Mouse (Mus musculus) heart, postnatal 0 days (tissue): ENCODE data around the gene Emid1.

ENCODE experiments used
- CTCF ChIP-seq: IDR thresholded peaks from 2 replicates; pipeline ENCODE4 v1.5.1; 2016; ENCODE audit warnings: antibody characterized with exemption, control low read depth, low read depth
- EP300 ChIP-seq: IDR thresholded peaks from 2 replicates; pipeline ENCODE4 v1.6.1; 2016; ENCODE audit warnings: antibody characterized with exemption, low read depth

DNA sequence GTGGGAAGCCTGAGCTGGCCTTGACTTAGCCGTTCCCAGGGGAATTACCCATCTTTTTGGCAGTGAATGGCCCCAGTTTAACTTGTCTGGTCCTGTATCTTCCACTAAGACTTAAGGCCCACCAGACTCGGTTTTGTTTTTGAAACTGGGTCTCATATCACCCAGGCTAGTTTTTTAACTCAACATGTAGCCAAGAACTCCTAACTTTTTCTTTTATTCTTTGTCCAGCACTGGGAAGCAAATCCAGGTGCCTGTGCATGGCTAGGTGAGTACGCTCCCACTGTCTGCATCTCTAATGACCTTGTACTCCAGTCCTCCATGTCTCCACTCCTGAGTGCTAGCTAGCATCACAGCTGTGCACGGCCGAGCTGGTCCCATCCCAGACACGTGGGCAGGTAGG, 50.4 kb downstream of the Emid1 start:
- TF ChIP-seq CTCF, result no peak
- TF ChIP-seq EP300, result no peak
